Mouse (Mus musculus): ENCODE results near the gene Dock2.

DNA sequence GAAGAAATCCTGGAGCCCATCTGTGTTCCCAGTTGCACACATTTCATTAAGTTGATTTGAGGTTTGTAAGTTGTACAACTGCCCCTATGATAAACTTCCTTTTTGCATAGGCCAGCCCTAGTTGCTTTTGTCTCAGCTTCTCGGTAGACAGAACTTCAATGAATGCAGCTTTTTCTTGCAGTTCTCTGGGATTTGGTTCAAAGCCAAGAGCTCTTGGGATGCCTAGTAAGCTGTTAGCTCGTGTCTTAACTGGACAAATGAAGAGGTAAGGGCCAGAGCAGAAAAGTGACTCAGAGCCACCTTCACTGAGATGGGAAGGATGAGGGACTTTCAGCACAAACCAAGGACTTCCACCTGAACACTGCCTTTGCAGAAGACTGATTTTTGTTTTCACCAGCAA is 266.7 kb downstream of the Dock2 start:
- TF ChIP-seq CTCF (IDR thresholded peaks at IDR 0.05; ENCODE audit: low read depth, low read length): no peak
- TF ChIP-seq POLR2A (IDR thresholded peaks at IDR 0.05; ENCODE audit: insufficient read depth, low read length): no peak
- TF ChIP-seq EP300 (IDR thresholded peaks at IDR 0.05; ENCODE audit: insufficient read depth, low read depth, low read length): no peak
